Mouse (Mus musculus) lung, postnatal 36 days (tissue): Measurements from ENCODE around the gene Duoxa2.
"Not testable (repeated sequence)": the region's sequence is repeated elsewhere in the genome, so short reads cannot be mapped to it uniquely, and the experiment has no call there.

Experiments used
- DNase-seq: peaks from one replicate; pipeline ENCODE4 v3.0.0; 2022; ENCODE audit warnings: mixed read lengths

Gene Duoxa2

DNA sequence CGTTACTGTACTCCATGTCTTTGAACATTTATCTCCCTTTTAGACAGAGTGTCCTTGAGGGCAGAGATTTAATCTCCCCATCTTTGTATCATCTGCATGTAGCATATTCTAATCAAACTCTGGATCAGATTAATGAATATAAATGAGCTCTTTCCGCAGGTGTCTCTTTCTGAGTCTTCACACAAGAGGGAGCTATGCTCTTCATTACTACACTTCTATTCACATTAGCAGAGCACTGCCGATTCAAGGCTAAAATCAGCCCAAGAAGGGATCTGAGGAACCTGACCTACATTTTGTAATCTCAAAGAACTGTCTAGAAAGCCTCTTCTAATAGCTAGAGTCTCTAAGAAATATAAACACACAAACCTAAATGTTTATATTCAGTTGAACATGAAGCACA, 10.9 kb downstream of the Duoxa2 start:
- no peak for DNase-seq

DNA sequence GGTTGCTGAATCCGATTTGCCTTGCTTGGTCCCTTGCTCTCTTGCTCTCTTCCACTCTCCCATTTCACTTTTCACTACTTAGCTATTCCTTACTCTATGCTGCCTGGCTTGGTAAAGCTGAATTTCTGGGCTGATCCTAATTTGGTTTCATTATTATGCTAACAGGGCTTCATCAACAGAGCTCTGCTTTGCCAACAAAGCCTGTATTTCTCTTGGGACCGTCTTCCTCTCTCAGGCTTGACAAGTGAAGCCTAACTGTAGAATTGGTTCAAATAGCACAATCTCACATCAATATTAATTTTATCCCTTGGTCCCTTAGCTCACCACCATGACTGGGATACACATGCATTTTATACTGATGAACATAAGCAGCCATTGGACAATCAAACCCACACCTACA, 12.9 kb downstream of the Duoxa2 start:
- DNase-seq, result no peak

DNA sequence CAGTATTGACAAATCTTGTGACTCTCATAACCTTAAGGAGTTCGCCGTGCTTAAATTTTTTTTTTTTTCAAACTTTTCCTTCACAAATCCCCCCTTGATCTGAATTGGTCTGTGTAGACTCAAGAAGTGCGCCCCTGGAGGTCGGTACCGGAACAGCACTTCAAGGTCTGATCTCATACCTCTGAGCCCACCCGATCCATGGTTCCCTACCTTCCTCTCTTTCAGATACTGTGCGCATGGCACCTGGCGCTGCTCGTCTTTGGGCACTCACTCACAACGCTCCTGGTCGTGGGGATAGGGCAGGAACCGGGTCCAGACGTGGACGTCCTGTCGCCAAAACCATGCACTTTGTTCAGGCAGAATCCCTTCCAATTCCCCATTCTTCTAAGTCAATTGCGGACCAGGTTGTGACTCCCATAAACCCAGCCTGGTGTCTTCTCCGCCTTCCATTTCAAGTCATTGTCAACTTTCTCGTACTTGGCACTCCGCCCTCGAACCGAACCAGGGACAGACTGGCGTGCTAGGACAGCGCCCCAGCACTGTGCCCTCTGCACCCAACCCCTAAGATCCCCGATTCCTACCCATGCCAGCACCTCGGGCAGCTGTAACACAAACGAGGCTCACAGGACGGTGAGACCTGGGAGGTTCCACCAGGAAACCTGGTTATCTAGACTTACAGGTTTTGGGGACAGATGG, 14.2 kb downstream of the Duoxa2 start:
- DNase-seq, result peak; percentile 78

DNA sequence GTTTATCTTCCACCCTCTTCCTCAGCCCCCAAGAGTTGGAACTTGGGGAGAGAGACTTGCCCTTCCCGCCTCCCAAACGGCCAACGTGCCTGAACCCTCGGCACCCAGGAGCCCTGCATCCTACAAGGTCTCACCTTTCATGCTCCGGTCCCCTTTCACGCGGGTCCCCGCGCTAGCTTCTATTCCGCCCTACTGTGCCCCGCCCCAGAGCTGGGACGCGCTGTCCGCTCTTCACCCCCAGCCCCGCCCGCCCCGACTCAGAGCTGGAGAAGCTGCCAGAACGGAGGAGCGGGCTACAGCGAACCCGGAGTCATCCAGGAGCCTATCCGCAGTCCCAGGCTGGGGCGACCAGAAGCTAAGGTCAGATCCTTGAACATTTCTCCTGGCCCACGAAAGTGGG, 14.8 kb downstream of the Duoxa2 start, which contains the start of gene Duoxa1:
Duoxa1 (minus strand) TSS at position 195 of the 400 bp plus-strand sequence.
- no peak for DNase-seq

DNA sequence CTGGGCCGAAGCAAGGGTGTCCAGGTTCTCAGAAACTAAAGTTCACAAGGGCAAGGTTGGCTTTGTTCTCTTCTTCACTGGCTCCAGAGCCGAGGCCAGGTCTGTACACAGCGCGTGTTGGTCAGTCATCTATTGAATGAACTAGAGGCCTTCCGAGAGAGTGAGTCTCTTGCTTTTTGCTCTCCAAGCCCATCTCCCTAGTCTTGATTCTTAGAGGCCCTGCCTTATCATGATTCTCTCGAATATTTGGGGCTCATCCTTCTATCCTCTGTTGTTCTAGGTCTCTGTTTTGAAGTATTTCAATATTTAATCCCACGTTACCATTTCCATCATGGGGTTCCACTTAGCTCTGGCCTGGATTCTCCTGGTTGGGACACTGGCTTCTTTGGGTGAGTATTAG, 16.7 kb downstream of the Duoxa2 start, which contains the start of gene Duox1:
Duox1 (plus strand) TSS at position 301 of the 400 bp plus-strand sequence.
- no peak for DNase-seq

DNA sequence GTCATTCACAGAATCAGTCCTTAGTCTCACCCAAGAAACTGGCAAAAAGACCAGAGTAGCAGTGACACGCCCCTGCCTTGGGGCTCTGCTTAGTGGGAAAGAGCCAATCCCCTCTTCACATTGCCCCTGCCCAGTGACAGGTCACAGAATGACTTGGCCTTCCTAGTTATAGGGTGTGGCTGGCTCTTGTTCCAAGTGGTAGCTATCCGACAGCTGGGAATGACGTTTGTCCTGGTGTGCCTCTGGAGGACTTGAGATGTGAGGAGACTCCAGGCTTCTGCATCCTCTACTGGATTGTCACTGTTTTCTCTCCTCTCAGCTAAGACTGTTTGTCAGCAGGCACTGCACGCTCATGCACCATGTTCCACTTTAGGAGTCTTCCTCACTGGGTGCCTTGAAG, 18.7 kb downstream of the Duoxa2 start:
- DNase-seq, result no peak

DNA sequence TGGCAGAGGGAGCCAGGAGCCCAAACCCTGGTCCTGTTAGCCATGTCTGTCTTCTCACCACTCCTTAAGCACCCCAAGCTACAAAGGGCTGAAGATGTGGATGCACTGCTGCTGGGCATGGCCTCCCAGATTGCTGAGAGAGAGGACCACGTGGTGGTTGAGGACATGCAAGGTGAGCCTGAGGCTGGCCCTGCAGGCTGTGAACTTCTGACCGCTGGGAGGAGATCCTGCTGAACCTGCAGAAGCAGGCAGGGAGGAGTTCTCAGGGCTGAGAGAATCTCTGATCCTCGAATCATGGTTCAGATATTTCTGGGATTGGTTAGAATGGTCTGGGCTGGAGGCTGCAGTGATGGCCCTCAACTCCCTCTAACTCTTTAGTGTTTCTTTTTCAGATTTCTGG, 25.3 kb downstream of the Duoxa2 start:
- DNase-seq, result no peak

DNA sequence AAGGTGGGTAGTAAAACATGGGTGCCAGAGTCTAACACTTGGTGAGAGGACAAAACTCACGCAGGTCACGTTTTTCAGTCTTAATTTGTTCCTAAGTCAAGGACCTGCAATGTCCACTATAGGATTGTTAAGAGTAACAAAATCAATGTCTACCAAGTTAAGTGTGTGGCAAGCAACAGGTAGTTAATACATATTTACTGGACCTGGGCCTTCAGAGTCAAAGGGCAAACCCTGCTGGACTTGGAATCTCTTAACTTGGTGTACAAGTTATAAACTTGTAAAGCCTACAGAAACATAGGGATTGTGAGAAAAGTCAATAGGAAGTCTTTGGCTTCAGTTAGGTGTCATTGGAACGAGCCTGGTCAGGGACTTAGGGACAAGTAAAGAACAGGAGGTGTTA, 25.9 kb downstream of the Duoxa2 start:
- DNase-seq, result no peak

DNA sequence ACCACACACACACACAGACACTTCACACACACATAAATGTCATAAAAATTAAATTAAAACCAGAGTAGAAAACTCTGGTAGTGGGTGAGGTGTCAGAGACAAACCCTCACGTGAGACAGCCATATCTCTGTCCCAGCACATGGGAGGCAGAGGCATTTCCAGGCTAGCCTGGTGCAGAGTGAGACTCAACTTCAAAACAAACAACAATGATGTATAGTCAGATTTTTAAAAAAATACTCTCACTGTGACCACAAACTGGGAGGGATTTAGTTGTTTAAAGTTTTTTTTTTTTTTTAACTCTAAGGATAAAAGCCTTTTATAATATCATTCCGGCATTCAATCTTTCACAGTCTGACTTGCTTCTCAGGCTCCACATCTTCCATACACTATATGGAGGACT, 26.7 kb downstream of the Duoxa2 start:
- DNase-seq, result no peak

DNA sequence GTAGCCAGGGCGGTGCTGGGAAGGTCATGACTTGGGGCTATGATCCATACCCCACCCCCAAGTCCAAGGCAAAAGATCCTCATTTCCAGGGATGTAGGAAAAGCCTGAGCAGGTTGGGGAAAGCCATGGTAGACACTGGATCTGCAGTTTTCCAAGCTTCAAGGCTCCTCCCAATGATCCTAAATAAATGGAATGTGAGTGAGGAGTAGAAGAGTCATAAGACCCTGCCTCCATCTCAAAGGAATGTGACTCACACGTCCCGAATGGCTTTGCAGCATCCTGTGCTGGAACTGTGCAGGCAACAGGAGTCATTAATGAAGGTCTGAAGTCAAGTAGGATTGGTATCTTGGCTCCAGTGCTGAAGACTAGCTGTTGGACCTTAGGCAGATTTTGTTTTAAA, 29.3 kb downstream of the Duoxa2 start:
- no peak for DNase-seq

DNA sequence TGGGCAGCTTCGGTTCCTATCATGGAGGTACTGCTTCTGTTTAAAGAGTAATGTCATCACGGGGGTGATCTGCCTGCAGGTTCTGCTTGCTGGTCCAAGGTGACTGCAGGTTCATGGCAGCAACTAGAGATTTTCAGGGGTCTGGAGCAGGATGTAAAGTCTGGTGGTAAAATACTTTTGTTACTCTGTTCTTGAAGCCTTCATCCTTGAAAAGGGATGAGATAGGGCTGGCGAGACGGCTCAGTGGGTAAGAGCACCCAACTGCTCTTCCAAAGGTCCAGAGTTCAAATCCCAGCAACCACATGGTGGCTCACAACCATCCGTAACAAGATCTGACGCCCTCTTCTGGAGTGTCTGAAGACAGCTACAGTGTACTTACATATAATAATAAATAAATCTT, 31.6 kb downstream of the Duoxa2 start:
- not testable (repeated sequence) for DNase-seq

DNA sequence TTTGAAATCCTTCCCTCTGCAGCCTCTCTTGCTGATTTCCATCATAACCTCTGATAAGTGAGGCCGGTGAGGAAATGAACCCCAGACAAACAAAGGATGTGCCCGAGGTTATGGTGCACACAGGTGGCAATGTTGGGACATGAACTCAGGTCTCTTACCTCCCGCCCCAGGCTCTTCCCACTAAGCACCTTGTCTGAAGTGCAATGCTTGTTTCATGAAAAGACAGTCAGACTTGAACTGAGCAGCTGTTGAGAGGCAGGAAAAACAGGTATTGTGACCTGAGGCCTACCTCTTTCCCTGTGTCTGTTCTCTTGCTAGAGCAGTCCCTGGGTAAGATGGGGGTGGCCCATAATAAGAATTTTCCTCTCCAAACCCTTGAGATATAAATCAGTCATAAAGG, 33.5 kb downstream of the Duoxa2 start:
- no peak for DNase-seq

DNA sequence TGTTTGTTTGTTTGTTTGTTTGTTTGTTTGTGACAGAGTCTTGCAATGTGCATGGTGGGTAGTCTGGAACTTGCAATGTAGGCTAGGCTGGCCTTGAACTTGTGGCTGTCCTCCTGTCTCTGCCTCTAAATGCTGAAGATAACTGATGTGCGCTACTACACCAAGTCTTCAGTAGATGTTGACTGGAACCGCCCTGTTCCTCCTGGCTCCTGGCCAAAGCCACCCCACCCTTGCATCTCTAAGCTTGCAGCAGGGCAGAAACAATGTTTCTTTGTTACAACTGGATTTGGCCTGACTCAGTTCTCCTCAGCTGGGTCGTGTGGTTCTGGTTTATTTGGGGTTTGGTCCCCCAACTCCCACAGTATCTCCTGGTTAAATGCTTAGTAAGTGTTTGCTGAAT, 35.5 kb downstream of the Duoxa2 start:
- DNase-seq, result peak; percentile 10

DNA sequence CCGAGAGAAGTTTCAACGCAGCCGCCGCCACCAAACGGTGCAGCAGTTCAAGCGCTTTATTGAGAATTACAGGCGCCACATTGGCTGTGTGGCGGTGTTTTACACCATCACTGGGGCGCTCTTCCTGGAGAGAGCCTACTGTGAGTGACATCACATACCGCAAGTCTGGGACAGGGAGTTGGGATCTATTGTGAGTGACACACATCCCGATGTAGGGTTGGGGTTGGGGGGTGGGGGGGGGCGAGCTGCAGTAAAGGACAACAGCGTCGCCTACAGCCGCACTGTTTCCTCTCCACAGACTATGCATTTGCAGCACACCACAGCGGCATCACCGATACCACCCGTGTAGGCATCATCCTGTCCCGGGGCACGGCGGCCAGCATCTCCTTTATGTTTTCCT, 38.6 kb downstream of the Duoxa2 start:
- DNase-seq, result no peak

DNA sequence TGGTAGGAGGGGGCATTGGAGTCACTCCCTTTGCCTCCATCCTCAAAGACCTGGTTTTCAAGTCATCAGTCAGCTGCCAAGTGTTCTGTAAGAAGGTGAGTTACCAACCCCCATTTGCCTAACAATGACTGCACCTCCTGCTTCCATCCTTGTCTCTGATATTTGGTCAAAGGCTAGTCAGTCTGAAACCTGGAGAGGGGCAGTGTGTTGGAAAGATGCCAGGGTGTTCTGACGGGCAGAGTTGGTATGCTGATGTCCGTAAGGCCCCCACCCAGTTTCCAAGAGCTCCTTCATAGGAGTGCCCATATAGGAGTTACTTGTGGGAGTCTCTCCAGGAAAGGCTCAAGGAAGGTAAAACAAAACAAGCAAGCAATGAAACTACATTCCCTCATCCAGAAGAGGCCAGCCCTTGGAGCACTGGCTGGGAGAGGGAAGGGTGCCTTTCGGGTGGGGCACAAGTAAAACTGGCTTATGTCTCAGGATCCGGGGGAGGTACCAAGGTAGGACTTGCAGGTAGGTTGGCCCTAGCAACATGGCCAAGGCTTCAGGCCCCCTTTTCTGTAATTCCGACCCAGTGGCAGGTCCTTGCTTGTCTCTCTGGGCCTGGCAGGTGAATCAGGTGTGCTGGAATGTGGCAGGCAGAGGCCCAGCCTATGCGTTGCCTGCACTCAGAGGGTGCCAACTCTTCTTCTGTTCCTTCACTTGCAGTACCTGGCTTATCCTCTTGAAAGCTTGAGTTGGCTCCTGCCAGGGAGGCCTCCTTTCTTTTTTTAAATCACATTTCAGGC, 46.6 kb downstream of the Duoxa2 start:
- no peak for DNase-seq

DNA sequence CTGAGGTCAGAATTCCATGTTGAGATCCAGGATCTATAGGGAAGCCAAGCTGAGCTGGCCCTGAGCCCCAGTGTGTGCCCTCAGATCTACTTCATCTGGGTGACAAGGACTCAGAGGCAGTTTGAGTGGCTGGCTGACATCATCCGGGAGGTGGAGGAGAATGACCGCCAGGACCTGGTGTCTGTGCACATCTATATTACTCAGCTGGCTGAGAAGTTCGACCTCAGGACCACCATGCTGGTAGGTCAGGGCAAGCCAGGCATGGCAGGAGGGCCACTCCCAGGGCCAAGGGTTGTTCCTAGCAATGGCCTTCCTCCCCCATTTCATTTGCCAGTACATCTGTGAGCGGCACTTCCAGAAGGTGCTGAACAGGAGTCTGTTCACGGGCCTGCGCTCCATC, 47.5 kb downstream of the Duoxa2 start:
- not testable (repeated sequence) for DNase-seq

DNA sequence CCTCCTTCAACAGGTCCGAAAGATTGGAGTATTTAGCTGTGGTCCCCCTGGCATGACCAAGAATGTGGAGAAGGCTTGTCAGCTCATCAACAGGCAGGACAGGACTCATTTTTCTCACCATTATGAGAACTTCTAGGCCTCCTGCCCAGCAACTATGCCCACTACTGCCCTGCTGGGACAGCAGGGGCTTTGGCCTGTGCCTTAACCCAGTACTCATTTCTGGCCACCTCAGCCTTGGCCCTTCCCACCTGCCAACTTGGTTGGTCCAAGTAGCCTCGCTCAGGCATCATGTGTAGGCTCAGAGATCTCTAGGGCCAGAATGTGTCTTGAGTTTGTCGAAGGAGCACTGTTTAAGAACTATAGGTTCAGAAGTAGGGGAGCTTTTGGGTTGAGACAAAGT, 48.6 kb downstream of the Duoxa2 start:
- DNase-seq, result no peak

DNA sequence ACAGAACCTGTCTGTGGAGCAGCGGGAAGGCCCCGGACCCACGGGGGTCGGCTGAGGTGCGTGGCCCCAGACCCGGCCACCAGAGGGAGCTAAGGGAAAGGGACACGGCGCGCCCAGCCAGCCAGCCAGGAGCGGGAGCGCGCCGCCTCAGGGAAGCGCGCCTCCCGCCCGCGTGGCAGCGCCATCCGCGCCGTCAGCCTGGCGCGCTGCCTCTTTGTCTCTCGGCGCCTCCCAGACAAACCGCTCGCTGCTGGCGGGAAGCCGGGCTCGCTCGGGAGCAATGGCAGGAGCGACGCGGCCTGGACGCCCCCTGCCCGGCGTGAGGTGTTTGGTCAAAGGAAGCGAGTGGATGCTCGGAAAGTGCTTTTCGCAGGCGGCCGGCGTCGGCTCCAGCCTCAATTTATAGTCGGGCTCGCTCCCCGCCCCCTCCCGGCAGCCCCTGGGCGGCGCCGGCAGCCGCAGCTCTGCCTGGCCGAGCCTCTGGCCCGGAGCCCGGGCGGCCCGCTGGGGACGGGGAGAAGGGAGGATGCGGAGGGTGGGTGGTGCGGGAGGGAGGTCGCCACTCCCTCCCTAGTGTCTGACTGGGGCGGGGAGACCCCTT, 49.9 kb downstream of the Duoxa2 start:
- DNase-seq, result peak; percentile 87

DNA sequence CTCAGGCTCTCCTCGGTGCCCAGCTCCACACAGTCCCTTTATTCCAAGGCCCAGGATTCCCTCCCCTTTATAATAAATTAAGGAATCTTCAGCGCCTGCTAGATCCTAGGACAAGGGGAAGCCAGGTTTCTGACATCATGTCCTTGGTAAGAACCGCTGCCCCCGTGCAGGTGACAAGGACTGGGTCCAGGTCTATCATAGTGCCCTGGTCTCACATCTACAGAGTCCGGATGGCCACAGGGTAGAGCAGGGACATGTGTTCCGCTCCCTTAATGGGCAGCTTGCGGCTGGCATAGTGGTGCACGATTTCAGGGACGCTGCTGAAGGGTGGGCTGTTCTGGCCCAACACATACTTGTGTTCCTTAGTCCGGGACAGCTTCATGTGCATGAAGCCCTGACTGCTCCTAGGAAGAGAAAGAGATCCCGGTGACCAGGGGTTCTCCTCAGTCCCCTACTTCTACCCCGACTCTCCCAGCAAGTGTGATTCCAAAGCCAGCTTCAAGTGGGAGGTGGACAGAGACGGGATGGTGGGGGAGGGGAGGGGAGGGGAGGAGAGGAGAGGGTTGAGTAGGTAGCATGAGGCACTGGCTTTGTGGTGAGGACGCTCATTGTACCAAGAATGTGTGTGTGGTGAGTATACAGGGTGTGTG, 50.6 kb downstream of the Duoxa2 start:
- DNase-seq, result peak; percentile 24

DNA sequence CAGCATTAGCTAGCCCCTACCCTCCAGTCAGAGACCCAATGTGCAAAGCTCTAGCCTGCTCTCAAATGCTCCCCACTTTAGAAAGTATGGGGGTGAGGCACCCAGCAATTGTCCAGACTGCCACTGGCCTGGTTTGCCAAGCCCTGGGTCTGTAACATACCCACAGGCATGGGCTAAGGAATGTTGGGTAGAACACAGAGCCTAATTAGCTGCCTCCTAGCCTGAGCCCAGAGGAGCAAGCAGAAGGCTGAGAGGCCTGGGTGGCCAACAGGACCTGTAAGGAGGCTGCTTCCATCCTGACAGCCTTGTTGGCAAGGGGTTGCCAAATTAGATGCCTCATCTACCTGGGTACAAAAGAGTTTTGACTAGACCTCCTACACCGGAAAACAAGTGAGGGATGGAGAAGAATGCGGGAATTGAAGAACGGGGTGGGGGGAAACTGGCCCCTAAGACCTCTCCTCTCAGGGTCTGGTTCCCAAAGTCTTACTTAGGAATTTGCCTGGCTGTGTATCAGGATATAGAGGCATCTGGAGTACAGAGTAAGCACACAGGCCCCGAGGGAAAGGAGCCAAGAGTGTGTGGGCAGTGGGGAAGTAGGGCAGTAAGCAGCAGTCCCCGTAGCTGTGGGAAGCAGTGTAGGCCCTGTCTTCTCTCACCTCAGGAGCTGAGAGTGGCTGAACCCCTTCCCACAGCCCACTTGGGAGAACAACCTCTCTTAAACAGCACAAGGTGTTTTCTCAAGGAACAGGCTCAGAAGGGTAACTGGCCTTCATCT, 52.6 kb downstream of the Duoxa2 start:
- DNase-seq, result no peak

DNA sequence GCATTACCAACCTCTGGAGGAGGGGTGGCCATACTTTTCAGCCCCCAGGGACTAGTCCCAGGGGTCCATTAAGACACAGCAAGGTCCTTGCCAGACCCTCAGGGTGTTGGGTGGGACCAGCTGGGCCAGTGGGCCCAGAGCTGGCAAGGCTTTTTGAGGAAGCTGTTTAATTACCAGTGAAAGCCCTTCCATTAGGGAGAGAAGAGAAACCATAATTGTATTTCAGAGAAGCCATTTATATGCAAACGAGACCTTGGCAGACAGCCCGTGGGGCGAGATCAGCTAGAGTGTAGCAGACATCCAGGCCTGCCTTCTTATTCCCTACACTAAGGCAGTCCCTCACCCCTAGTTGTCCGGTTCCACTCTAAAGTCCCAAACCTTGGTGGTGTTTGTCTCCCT, 53.2 kb downstream of the Duoxa2 start:
- DNase-seq, result no peak
